Mouse (Mus musculus): ENCODE results near the gene Gm3147.
"Not testable (repeated sequence)": the region's sequence is repeated elsewhere in the genome, so short reads cannot be mapped to it uniquely, and the experiment has no call there.

The Gm3147 gene

DNA sequence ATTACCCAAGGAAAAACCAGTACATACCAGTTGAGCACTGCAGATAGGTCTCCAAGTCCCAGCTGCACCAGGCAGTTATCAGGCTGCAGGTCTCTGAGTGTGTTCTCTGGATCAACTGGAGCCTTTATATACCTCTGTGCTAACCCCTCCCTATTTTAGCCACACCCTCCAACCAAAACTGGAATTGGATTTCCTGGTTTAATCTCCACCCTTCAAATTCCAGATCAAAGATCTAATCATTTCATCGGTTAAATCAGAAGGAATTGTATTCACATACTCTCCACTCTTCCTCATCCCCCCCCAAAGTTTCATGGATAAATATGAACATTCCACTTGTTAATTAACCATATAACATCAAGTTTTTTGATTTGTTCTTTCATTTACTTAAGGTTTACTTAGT, at the start of gene Gm3147:
TSS of gene Gm3147 (minus strand) at position 101 of the 400 bp plus-strand sequence.
- not testable (repeated sequence) for DNase-seq

DNA sequence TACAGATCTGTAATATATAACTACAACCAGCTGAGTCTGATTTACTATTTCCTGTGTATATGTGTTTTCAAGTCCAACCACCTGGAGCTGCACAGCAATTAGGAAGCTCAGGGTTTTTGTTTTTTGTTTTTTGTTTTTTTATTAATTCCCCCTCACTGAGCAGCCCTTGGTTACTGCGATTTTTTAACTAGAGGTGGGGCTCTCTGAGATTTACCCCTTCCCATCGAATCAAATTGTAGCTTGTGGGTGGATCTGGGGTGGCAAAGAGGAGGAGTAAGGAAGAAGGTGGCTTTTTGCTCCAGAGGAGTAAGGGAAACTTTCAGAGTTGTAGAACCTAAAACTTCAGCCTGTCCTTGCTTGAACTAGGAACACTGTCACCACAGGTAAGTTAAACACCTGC, 31.9 kb upstream of the Gm3147 start, which contains the start of gene Gm6205:
TSS of gene Gm6205 (plus strand) at position 301 of the 400 bp plus-strand sequence.
- not testable (repeated sequence) for DNase-seq

DNA sequence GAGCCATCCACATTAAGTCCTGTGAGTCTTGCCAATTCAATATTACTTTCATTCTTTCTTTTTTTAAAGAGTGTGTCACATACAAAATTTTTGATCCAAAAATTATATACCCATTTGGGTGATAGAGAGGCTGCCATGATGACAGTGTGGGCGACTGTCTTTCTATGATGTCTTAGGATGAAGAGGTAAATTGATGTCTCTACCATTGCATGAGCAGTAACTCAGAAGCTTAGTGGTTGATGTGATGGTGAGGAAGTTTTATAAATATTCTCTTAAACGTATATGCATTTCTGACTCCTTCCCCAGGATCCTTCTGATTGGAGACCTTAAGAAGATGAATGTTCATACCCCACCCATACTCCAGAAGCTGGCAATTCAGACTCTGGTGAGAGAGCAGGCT, 7.5 kb upstream of the Gm3147 start, which contains the start of gene Gm6509:
TSS of gene Gm6509 (plus strand) at position 301 of the 400 bp plus-strand sequence.
- not testable (repeated sequence) for DNase-seq

Data from right cerebral cortex, postnatal 25 days (tissue).